Mouse (Mus musculus) liver, embryonic 16.5 days (tissue): ENCODE measurements at regions not wholly inside any gene's neighbourhood (a gene's known extent, or its start where the extent isn't known, plus 50 kb on each side); places are given as distances from the start of the nearest gene placed in this dataset.

ENCODE experiments used
- ATAC-seq: fragments of 200-750 bp; cut with Nextera tagmentation; 2 replicates; pipeline ENCODE4 v1.8.0; 2017; ENCODE audit warnings: low read depth, mild to moderate bottlenecking, moderate number of reproducible peaks, moderate library complexity
- H3K27ac ChIP-seq: fragments of 300-500 bp; sonication (generic); 2 replicates; pipeline ENCODE4 v1.5.1; 2014; ENCODE audit warnings: mild to moderate bottlenecking, low read length
- H3K27me3 ChIP-seq: fragments of 300-500 bp; sonication (generic); 2 replicates; pipeline ENCODE4 v1.6.1; 2014; ENCODE audit warnings: low read depth, low read length, mixed read lengths; ENCODE audit not compliant: control insufficient read depth, insufficient read depth
- H3K36me3 ChIP-seq: fragments of 300-500 bp; sonication (generic); 2 replicates; pipeline ENCODE4 v1.6.1; 2014; ENCODE audit warnings: mild to moderate bottlenecking; ENCODE audit not compliant: control insufficient read depth, insufficient read depth
- H3K4me1 ChIP-seq: fragments of 300-500 bp; sonication (generic); 2 replicates; pipeline ENCODE4 v1.6.1; 2014; ENCODE audit warnings: low read depth, low read length, mixed read lengths; ENCODE audit not compliant: control insufficient read depth
- H3K4me2 ChIP-seq: fragments of 300-500 bp; sonication (generic); 2 replicates; pipeline ENCODE4 v1.6.1; 2014; ENCODE audit warnings: low read depth, low read length, mixed read lengths
- H3K4me3 ChIP-seq: fragments of 300-500 bp; sonication (generic); 2 replicates; pipeline ENCODE4 v1.5.1; 2014; ENCODE audit warnings: low read depth, mild to moderate bottlenecking, low read length
- H3K9ac ChIP-seq: fragments of 300-500 bp; sonication (generic); 2 replicates; pipeline ENCODE4 v1.6.1; 2014; ENCODE audit warnings: low read depth, low read length
- H3K9me3 ChIP-seq: fragments of 300-500 bp; sonication (generic); replicated peaks from 2 replicates; pipeline ENCODE4 v1.6.1; 2016; ENCODE audit warnings: low read length; ENCODE audit not compliant: control insufficient read depth
- WGBS: fragments of 180-500 bp; shearing (Covaris S2); extraction: QIAGEN DNeasy Blood & Tissue Kit; methylation state at CpG from one replicate; pipeline ENCODE4 v1.1.7; 2014; ENCODE audit not compliant: insufficient replicate concordance; 5-methylcytosine and 5-hydroxymethylcytosine counted together

GRCm38 (mm10) chr4:125765171-125765570 is 259.2 kb upstream of the Csf3r start:
- no peak for ATAC-seq
- 55% methylated on average over 8 of the region's 8 CpGs for WGBS

GRCm38 (mm10) chr4:125777126-125777525 is 247.2 kb upstream of the Csf3r start:
- H3K27ac ChIP-seq, result no peak overlapping the region
- H3K4me2 ChIP-seq, result no peak overlapping the region
- no peaks in the 10 kb centered on the region for H3K4me1 ChIP-seq
- H3K9me3 ChIP-seq, result no peaks in the 10 kb centered on the region
- no peak for ATAC-seq
- no peak overlapping the region for H3K9ac ChIP-seq
- H3K4me3 ChIP-seq, result no peak overlapping the region
- H3K36me3 ChIP-seq, result no peaks in the 10 kb centered on the region
- H3K27me3 ChIP-seq, result no peaks in the 10 kb centered on the region
- 50% methylated on average over 4 of the region's 4 CpGs for WGBS

More at GRCm38 (mm10) chr4:125765171-125765570, 259.2 kb upstream of the Csf3r start:
- no peak overlapping the region for H3K4me3 ChIP-seq
- H3K4me1 ChIP-seq, result no peaks in the 10 kb centered on the region
- H3K4me2 ChIP-seq, result no peak overlapping the region
- H3K27ac ChIP-seq, result no peak overlapping the region
- H3K9ac ChIP-seq, result no peak overlapping the region
- no peaks in the 10 kb centered on the region for H3K9me3 ChIP-seq
- no peaks in the 10 kb centered on the region for H3K36me3 ChIP-seq
- no peaks in the 10 kb centered on the region for H3K27me3 ChIP-seq

- no peak for ATAC-seq
- H3K36me3 ChIP-seq, result no peaks in the 10 kb centered on the region
- H3K4me1 ChIP-seq, result no peaks in the 10 kb centered on the region
- H3K4me2 ChIP-seq, result no peak overlapping the region
- H3K4me3 ChIP-seq, result no peak overlapping the region
- H3K27me3 ChIP-seq, result no peaks in the 10 kb centered on the region
- no peaks in the 10 kb centered on the region for H3K9me3 ChIP-seq
- H3K27ac ChIP-seq, result no peak overlapping the region
- H3K9ac ChIP-seq, result no peak overlapping the region
- 55% methylated on average over 4 of the region's 4 CpGs for WGBS
Measured at GRCm38 (mm10) chr4:125780113-125780512, 244.2 kb upstream of the Csf3r start.

- Histone ChIP-seq H3K36me3 (no peaks in the 10 kb centered on the region), H3K4me3 (no peak overlapping the region), H3K27me3 (no peaks in the 10 kb centered on the region), H3K9me3 (no peaks in the 10 kb centered on the region), H3K4me1 (no peaks in the 10 kb centered on the region), H3K9ac (no peak overlapping the region), H3K4me2 (no peak overlapping the region), H3K27ac (no peak overlapping the region)
- no peak for ATAC-seq
- WGBS, result 19% methylated on average over 12 of the region's 12 CpGs
Measured at GRCm38 (mm10) chr4:125780921-125781487, 243.3 kb upstream of the Csf3r start.

GRCm38 (mm10) chr4:125782346-125782745 is 242.0 kb upstream of the Csf3r start:
- no peaks in the 10 kb centered on the region for H3K36me3 ChIP-seq
- no peak for ATAC-seq
- no peaks in the 10 kb centered on the region for H3K4me1 ChIP-seq
- no peak overlapping the region for H3K4me2 ChIP-seq
- no peak overlapping the region for H3K9ac ChIP-seq
- no peak overlapping the region for H3K27ac ChIP-seq
- 45% methylated on average over 3 of the region's 3 CpGs for WGBS
- H3K27me3 ChIP-seq, result no peaks in the 10 kb centered on the region
- H3K4me3 ChIP-seq, result no peak overlapping the region
- H3K9me3 ChIP-seq, result no peaks in the 10 kb centered on the region

GRCm38 (mm10) chr4:125786083-125786482 is 238.3 kb upstream of the Csf3r start:
- WGBS, result 12% methylated on average over 3 of the region's 3 CpGs
- no peaks in the 10 kb centered on the region for H3K9me3 ChIP-seq
- H3K9ac ChIP-seq, result no peak overlapping the region
- no peak for ATAC-seq
- no peak overlapping the region for H3K27ac ChIP-seq
- no peaks in the 10 kb centered on the region for H3K4me1 ChIP-seq
- no peak overlapping the region for H3K4me2 ChIP-seq
- no peak overlapping the region for H3K4me3 ChIP-seq
- H3K27me3 ChIP-seq, result no peaks in the 10 kb centered on the region
- H3K36me3 ChIP-seq, result no peaks in the 10 kb centered on the region

GRCm38 (mm10) chr4:125794679-125795078 is 229.7 kb upstream of the Csf3r start:
- H3K4me3 ChIP-seq, result no peak overlapping the region
- H3K4me2 ChIP-seq, result no peak overlapping the region
- no peaks in the 10 kb centered on the region for H3K27me3 ChIP-seq
- ATAC-seq, result no peak
- 57% methylated on average over 4 of the region's 4 CpGs for WGBS
- H3K4me1 ChIP-seq, result no peaks in the 10 kb centered on the region
- H3K9me3 ChIP-seq, result no peaks in the 10 kb centered on the region
- H3K9ac ChIP-seq, result no peak overlapping the region
- no peak overlapping the region for H3K27ac ChIP-seq
- no peaks in the 10 kb centered on the region for H3K36me3 ChIP-seq

GRCm38 (mm10) chr4:125807923-125808322 is 216.4 kb upstream of the Csf3r start:
- Histone ChIP-seq H3K4me2 (no peak overlapping the region), H3K4me3 (no peak overlapping the region), H3K36me3 (no peaks in the 10 kb centered on the region), H3K27ac (no peak overlapping the region), H3K9ac (no peak overlapping the region), H3K27me3 (no peaks in the 10 kb centered on the region), H3K9me3 (no peaks in the 10 kb centered on the region), H3K4me1 (no peaks in the 10 kb centered on the region)
- 64% methylated on average over 4 of the region's 4 CpGs for WGBS
- ATAC-seq, result no peak

- no peaks in the 10 kb centered on the region for H3K36me3 ChIP-seq
- no peaks in the 10 kb centered on the region for H3K9me3 ChIP-seq
- no peaks in the 10 kb centered on the region for H3K27me3 ChIP-seq
- 33% methylated on average over 8 of the region's 9 CpGs for WGBS
- no peaks in the 10 kb centered on the region for H3K4me1 ChIP-seq
- no peak for ATAC-seq
- no peak overlapping the region for H3K27ac ChIP-seq
- H3K4me3 ChIP-seq, result no peak overlapping the region
- H3K9ac ChIP-seq, result no peak overlapping the region
- H3K4me2 ChIP-seq, result no peak overlapping the region
Measured at GRCm38 (mm10) chr4:125809446-125810108, 214.8 kb upstream of the Csf3r start.
